Mouse (Mus musculus): Measurements from ENCODE around the gene Nacc2. TPM values are rescaled to one million over a fixed set of nuclear protein-coding genes. Genes with fewer than 3 reads are reported as not detected.

The Nacc2 gene
- polyA plus RNA-seq (2015; fragmentation: Nextera tagmentation; extraction: Ambion mirVana) = 12.6 and 13.3 TPM in 2 replicates

- TF ChIP-seq CTCF (IDR thresholded peaks at IDR 0.05; ENCODE audit: low read depth) (no peak), EP300 (optimal IDR thresholded peaks at IDR 0.05) (no peak)
- DNase-seq (ENCODE audit: low spot score) (peak; percentile 36), ATAC-seq (ENCODE audit: low FRiP score, low TSS enrichment) (peak; percentile 5; the same call in 1 of the 2 replicates)
- 23% methylated on average over 9 of the region's 9 CpGs for WGBS
- H3K4me1 ChIP-seq (replicated peaks; ENCODE audit: control insufficient read depth, insufficient read depth) = peaks cover 13% of the 10 kb centered on the region
- peak within 1 kb of the TSS; percentile 90 for H3K9ac ChIP-seq (ENCODE audit: low read length)
- peak within 1 kb of the TSS; percentile 80 for H3K4me3 ChIP-seq (ENCODE audit: low read depth, low read length)
- H3K36me3 ChIP-seq (ENCODE audit: control insufficient read depth, insufficient read depth, low read length) = no peaks in the 10 kb centered on the region
- H3K27me3 ChIP-seq (ENCODE audit: control insufficient read depth, insufficient read depth, low read length) = no peaks in the 10 kb centered on the region
- H3K4me2 ChIP-seq (replicated peaks; ENCODE audit: low read depth) = peak within 1 kb of the TSS; percentile 95
- peak within 1 kb of the TSS; percentile 82 for H3K27ac ChIP-seq (replicated peaks)
- no peaks in the 10 kb centered on the region for H3K9me3 ChIP-seq (ENCODE audit: control insufficient read depth, low read length)
These were observed at the start of gene Nacc2 for GRCm38 (mm10) chr2:26123079-26123648. Gene Nacc2, minus strand, starts transcription at chr2:26123220.

GRCm38 (mm10) chr2:26172166-26172565 is 49.1 kb upstream of the Nacc2 start:
- Histone ChIP-seq H3K4me1 (replicated peaks; ENCODE audit: control insufficient read depth, insufficient read depth) (no peaks in the 10 kb centered on the region), H3K4me3 (ENCODE audit: low read depth, low read length) (no peak overlapping the region), H3K9ac (ENCODE audit: low read length) (no peak overlapping the region), H3K36me3 (ENCODE audit: control insufficient read depth, insufficient read depth, low read length) (no peaks in the 10 kb centered on the region), H3K27ac (replicated peaks) (no peak overlapping the region), H3K4me2 (replicated peaks; ENCODE audit: low read depth) (no peak overlapping the region), H3K9me3 (ENCODE audit: control insufficient read depth, low read length) (no peaks in the 10 kb centered on the region), H3K27me3 (ENCODE audit: control insufficient read depth, insufficient read depth, low read length) (no peaks in the 10 kb centered on the region)
- TF ChIP-seq CTCF (IDR thresholded peaks at IDR 0.05; ENCODE audit: low read depth) = no peak
- no peak for TF ChIP-seq EP300 (optimal IDR thresholded peaks at IDR 0.05)
- WGBS = 63% methylated on average over 2 of the region's 2 CpGs
- no peak; the same call in 1 of the 2 replicates for ATAC-seq (ENCODE audit: low FRiP score, low TSS enrichment)
- no peak for DNase-seq (ENCODE audit: low spot score)

GRCm38 (mm10) chr2:26170376-26170775 is 47.4 kb upstream of the Nacc2 start:
- no peak overlapping the region for H3K9ac ChIP-seq (ENCODE audit: low read length)
- H3K9me3 ChIP-seq (ENCODE audit: control insufficient read depth, low read length) = no peaks in the 10 kb centered on the region
- DNase-seq (ENCODE audit: low spot score) (no peak), ATAC-seq (ENCODE audit: low FRiP score, low TSS enrichment) (no peak)
- no peaks in the 10 kb centered on the region for H3K27me3 ChIP-seq (ENCODE audit: control insufficient read depth, insufficient read depth, low read length)
- no peaks in the 10 kb centered on the region for H3K36me3 ChIP-seq (ENCODE audit: control insufficient read depth, insufficient read depth, low read length)
- no peak overlapping the region for H3K4me2 ChIP-seq (replicated peaks; ENCODE audit: low read depth)
- 56% methylated on average over 2 of the region's 2 CpGs for WGBS
- no peak overlapping the region for H3K27ac ChIP-seq (replicated peaks)
- H3K4me3 ChIP-seq (ENCODE audit: low read depth, low read length) = no peak overlapping the region
- no peaks in the 10 kb centered on the region for H3K4me1 ChIP-seq (replicated peaks; ENCODE audit: control insufficient read depth, insufficient read depth)
- TF ChIP-seq EP300 (optimal IDR thresholded peaks at IDR 0.05) = no peak
- no peak for TF ChIP-seq CTCF (IDR thresholded peaks at IDR 0.05; ENCODE audit: low read depth)

- Histone ChIP-seq H3K4me2 (replicated peaks; ENCODE audit: low read depth) (no peak overlapping the region), H3K4me3 (ENCODE audit: low read depth, low read length) (no peak overlapping the region), H3K9me3 (ENCODE audit: control insufficient read depth, low read length) (no peaks in the 10 kb centered on the region), H3K27ac (replicated peaks) (no peak overlapping the region), H3K4me1 (replicated peaks; ENCODE audit: control insufficient read depth, insufficient read depth) (no peaks in the 10 kb centered on the region), H3K9ac (ENCODE audit: low read length) (no peak overlapping the region), H3K36me3 (ENCODE audit: control insufficient read depth, insufficient read depth, low read length) (no peaks in the 10 kb centered on the region), H3K27me3 (ENCODE audit: control insufficient read depth, insufficient read depth, low read length) (no peaks in the 10 kb centered on the region)
- WGBS = 28% methylated on average over 11 of the region's 11 CpGs
- ATAC-seq (ENCODE audit: low FRiP score, low TSS enrichment) = 0 out of 2 replicates have a peak, but pooled peaks have one; percentile 36
- DNase-seq (ENCODE audit: low spot score) = no peak
- TF ChIP-seq CTCF (IDR thresholded peaks at IDR 0.05; ENCODE audit: low read depth) = no peak
- TF ChIP-seq EP300 (optimal IDR thresholded peaks at IDR 0.05) = no peak
These were observed 46.0 kb upstream of the Nacc2 start for GRCm38 (mm10) chr2:26168843-26169579.

- Histone ChIP-seq H3K9me3 (ENCODE audit: control insufficient read depth, low read length) (no peaks in the 10 kb centered on the region), H3K27ac (replicated peaks) (no peak overlapping the region), H3K9ac (ENCODE audit: low read length) (no peak overlapping the region), H3K36me3 (ENCODE audit: control insufficient read depth, insufficient read depth, low read length) (no peaks in the 10 kb centered on the region), H3K4me1 (replicated peaks; ENCODE audit: control insufficient read depth, insufficient read depth) (no peaks in the 10 kb centered on the region), H3K4me2 (replicated peaks; ENCODE audit: low read depth) (no peak overlapping the region), H3K4me3 (ENCODE audit: low read depth, low read length) (no peak overlapping the region), H3K27me3 (ENCODE audit: control insufficient read depth, insufficient read depth, low read length) (no peaks in the 10 kb centered on the region)
- ATAC-seq (ENCODE audit: low FRiP score, low TSS enrichment) = no peak
- TF ChIP-seq CTCF (IDR thresholded peaks at IDR 0.05; ENCODE audit: low read depth) (no peak), EP300 (optimal IDR thresholded peaks at IDR 0.05) (no peak)
- 57% methylated on average over 3 of the region's 3 CpGs for WGBS
- no peak for DNase-seq (ENCODE audit: low spot score)
These were observed 43.9 kb upstream of the Nacc2 start for GRCm38 (mm10) chr2:26166890-26167289.

- H3K27ac ChIP-seq (replicated peaks) = no peak overlapping the region
- WGBS = 87% methylated on average over 9 of the region's 9 CpGs
- ATAC-seq (ENCODE audit: low FRiP score, low TSS enrichment) (no peak), DNase-seq (ENCODE audit: low spot score) (no peak)
- H3K4me1 ChIP-seq (replicated peaks; ENCODE audit: control insufficient read depth, insufficient read depth) = no peaks in the 10 kb centered on the region
- no peak overlapping the region for H3K4me3 ChIP-seq (ENCODE audit: low read depth, low read length)
- no peaks in the 10 kb centered on the region for H3K36me3 ChIP-seq (ENCODE audit: control insufficient read depth, insufficient read depth, low read length)
- H3K27me3 ChIP-seq (ENCODE audit: control insufficient read depth, insufficient read depth, low read length) = no peaks in the 10 kb centered on the region
- TF ChIP-seq EP300 (optimal IDR thresholded peaks at IDR 0.05) = no peak
- no peak for TF ChIP-seq CTCF (IDR thresholded peaks at IDR 0.05; ENCODE audit: low read depth)
- no peak overlapping the region for H3K9ac ChIP-seq (ENCODE audit: low read length)
- no peak overlapping the region for H3K4me2 ChIP-seq (replicated peaks; ENCODE audit: low read depth)
- no peaks in the 10 kb centered on the region for H3K9me3 ChIP-seq (ENCODE audit: control insufficient read depth, low read length)
These were observed 35.0 kb upstream of the Nacc2 start for GRCm38 (mm10) chr2:26158064-26158463.

Data from stomach, postnatal 0 days (tissue).